Mouse (Mus musculus): ENCODE results near the gene Gjd3.

Gjd3 gene

DNA sequence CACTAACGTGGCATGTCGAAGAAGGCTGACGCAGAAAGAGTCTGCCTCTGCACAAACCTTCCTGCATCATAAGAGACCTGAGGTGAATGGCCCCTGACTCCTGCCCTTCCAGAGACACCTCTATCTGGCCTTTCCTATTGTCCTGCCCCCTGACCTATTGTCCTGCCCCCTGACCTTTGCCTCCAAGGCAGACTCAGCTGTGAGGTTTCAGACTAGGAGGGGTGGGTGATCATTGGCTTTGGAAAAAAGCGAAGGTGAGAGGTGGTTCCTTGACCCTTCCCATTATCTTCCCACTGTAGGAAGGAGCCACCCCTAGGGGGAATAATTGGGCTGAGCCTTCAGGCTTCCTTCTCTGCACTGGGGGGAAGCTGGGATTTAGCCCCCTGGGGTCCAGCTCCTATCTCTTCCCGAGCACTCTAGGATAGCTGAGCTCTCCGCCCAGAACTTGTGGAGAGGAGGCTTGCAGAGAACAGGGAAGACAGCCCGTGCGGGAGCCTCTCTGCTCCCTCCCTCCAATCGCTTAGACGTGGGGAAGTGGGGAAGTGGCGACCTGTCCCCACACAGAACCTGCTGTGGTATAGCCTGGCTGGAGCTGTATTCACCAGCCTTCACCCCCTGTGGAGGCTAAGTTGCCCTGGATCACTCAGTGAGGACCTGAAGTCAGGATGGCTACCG is 20.3 kb downstream of the Gjd3 start:
- DNase-seq (ENCODE audit: low read depth), result no peak

DNA sequence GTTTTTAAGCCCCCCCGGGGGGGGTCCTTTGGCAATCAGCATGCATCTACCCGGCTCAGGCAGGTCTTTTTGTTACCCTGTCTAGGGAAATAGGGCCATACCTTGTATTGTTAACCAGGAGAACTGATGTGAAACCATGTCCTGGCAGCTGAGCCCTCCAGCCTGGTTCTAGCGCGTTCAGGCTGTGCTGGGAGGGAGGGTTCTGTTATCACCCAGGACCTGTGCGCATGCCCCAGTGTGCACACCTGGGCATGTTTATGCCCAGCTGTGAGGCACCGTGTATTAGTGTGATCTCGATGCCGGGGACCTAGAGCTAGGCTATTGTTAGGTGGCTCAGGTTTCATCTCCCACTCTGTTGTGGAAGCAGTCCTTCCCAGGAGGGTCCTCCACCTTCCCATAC is 21.1 kb downstream of the Gjd3 start:
- peak; percentile 65 for DNase-seq (ENCODE audit: low read depth)

DNA sequence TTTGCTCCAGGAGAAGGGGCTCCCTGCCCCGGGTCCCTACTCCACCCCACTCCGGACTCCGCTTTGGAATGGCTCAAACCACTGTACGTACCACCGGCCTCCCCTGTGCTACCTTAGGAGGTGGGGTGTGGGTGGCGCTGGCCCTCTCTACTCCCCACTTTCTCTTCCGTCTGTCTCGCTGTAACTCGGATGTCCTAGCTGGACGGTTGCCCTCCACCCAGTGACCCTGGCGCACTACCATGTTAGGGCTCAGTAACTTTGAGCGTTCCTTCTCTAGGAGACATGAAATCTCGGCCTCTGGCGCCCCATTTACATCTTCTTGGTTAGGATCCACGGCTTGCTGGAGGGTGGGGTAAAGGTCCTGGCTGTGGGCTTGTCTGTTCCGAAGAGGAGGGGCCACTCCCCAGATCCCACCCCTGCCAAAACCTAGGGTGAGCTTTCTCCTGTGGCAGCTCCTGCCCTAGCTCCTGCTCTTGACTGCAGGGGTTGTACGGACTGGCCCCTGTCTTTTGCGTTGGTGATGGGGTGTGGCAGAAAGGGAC is 21.7 kb downstream of the Gjd3 start:
- peak; percentile 57 for DNase-seq (ENCODE audit: low read depth)

DNA sequence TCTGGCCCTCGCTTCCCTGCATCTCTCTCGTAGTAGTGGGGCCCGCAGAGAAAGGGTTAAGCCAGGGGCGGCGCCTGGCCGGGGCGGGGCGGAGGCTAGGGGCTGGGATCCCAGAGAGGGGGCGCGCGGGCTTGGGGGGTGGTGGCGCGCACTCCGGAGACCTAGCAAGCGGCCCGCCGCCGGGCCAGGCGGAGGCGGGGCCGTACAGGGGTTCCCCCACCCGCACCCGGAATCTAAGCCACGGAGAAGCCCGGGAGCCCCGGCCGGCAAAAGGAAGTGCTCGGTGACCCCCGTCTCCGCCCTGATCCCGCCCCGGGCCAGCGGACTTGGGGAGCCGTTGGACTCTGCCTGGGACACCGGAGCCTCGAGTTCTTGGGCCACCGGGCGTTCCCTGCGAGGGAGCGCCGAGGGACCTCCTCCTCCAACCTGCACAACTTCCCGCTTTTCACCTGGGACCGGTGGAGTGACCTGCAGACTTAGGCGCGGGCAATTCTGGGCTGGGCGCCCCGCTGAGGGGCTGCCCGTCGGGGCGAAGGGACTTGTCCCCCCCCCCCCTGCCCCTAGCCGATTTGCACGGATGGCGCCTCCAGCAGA is 22.4 kb downstream of the Gjd3 start:
- DNase-seq (ENCODE audit: low read depth), result peak; percentile 88

DNA sequence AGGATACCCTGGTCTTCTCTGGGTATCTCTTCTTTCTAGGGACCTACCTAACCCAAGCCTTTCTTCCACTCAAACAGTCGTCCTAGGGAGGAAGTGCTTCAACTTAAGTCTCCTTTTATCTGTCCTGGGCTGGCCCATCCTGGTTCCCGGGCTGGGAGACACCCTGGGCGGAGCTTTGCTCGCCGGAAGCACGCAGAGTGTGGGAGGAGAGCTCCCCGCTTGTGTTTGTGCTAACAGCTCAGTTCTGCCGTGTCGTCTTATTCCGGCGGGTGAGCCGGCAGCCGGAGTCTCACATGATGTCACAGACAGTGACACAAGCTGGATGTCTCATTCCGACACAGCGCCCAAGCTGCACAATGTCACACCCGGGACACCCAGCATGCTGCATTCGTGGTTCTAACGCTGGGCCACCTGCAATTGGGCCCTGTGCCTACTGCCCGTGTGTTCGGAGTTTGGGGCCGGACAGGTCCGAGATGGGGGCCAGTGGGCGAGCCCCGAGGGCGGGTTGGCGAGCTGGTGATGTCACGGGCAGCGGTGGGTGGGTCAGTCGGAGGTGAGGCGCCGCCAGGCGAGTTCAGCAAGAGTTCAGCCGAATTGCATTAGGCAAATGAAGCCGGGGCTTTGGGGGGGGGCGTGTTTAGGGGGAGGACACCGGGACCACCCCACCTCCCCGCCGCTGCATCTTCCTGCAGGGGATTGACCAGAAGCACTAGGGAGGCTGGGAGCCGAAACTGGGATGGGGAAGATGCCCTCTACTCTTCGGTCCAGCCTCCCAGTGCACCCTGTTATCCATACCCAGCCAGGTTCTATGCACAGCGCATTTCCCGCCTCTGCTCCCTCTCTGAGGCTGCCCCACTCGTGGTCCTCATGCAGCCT is 23.1 kb downstream of the Gjd3 start:
- DNase-seq (ENCODE audit: low read depth), result peak; percentile 94

DNA sequence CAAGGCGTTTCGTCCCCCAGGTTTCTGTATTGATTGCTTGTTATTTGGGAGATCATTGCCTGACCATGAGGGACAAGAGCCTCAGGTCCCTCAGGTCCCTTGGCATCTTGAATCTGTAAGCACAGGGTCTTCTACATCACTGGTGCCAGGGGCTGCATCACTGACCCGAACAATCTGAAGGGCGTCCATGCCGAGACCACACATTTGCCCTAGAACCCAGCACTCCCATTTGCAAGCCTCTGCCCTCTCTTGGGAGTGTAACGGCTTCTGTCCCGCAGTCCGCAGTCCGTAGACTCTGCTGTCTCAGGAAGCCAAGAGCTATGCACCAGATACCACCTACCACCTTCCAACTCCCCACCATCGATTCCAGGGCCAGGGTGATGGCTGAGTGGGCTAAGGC is 26.5 kb downstream of the Gjd3 start:
- no peak for DNase-seq (ENCODE audit: low read depth)

DNA sequence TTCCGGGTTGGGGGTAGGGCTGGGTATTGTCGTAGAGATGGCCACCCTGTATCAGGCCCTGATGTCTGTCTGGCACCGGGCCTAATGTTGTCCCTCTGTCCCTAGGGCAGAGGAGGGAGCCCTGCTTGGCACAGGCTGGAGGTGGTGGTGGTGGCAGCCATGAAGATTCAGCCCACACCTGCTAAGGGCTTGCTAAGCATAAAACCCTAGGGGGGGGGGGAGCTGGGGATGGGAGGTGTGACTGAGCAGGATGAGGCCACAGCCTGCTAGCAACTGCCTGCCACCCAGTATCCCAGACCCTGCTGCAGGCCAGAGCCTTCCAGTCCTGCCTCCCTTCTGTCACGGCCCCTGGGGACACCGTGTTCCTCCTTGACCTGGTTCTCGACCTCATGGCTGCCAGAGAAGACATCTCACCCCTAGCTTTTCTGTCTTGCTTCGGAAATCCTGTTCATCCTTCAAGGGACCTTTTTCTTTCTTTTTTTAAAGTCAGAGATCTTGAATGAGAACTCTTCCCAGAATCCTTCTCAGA is 27.0 kb downstream of the Gjd3 start:
- peak; percentile 53 for DNase-seq (ENCODE audit: low read depth)

DNA sequence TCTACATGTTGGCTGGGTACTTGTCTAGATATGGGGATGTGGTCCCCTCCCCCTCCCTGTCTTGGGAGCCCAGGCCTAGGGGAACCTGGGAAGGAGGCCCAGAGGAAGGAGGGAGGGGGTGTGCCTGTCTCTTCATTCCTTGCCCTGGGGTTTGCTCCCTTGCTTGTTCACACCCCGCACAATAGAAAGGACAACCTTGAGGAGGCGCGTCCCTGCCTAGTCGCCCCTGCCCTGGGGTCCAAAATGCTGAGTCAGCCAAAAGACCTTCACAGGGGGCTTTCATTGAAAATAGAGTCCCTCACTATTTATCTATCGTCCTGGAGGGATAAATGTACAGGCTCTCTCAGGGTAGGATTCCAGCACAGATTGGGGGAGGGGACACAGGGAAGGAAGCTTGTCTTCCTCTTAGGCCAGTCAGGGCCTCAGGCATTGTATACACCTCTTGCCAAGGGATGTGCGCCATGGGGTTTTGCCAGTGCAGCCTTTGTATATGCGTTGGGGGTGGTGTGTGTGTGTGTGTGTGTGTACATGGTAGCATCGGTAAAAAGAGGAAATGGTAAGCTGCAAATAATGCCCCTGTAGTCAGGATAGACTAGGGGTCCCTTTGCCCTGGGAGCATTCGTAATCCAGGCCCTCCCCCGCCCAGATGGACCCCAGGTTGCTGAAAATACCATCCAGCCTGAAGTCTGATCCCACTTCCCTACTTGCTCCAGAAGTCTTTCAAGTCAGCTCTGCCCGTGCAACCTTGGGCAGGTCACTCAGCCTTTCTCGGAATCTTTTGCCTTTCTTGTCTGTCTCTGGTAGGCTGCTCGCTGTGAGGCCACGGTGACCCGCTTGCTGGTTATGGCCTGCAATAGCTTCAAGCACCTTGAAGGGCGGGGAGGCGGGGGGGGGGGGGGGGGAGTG is 27.8 kb downstream of the Gjd3 start:
- no peak for DNase-seq (ENCODE audit: low read depth)

DNA sequence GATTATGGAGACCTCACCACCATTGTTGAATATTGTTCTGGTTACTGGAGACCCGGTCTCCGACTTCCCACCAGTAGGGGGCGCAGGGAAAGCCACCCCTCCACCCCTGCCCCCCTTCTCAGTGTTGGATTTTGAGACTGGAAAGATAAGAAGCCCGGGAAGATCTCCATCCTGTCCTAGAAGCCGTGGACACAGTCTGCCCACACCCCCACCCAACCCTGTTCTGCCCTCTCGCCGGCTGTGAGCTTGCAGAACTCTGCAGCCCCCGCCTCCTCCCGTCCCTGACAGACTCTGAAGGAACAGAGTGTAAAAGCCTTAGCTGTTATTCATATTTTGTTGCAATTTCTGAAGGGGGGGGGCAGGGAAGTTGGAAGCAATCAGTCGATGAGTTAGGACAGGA is 28.4 kb downstream of the Gjd3 start:
- DNase-seq (ENCODE audit: low read depth), result peak; percentile 80

DNA sequence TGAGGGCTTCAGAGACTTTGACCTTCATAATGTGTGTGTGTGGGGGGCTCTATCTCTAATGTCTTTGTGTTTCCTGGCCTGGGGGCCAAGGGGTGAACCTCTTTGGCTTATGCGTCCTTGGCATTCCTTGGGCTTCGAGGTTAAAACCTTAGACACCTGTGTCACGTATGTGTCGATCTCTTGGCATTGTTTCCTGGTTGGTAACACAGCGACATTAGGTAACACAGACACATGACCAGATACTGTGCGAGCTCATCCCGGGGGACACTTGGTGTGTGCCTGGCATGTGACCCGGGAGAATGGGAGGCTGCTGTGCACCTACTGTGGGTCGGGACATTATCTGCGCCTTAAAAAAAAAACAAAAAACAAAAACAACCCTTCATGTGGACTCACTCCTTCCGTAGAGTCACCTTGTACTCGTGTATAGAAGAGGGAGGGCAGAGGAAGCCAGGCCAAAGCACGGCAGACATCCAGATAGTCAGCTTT is 28.9 kb downstream of the Gjd3 start:
- no peak for DNase-seq (ENCODE audit: low read depth)

DNA sequence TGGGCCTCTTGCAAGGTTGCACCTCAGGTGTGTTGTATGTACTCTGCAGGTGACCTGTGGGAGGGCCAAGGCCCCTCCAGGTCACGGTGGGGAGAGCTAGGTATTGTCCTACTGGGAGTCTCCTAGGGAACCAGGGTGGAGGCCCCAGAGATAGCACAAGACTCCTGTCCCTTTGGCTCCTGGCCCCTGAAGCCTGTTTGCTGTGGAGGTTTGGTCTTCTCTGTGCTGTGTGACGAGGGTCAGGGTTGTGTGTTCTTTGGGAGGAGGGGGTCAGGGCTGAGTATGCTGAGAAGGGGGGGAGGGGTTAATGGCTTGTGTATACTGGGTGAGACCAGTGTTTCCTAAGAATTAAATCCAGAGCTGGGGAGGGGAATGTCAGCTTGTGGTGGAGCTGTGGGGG is 29.5 kb downstream of the Gjd3 start:
- DNase-seq (ENCODE audit: low read depth), result no peak

DNA sequence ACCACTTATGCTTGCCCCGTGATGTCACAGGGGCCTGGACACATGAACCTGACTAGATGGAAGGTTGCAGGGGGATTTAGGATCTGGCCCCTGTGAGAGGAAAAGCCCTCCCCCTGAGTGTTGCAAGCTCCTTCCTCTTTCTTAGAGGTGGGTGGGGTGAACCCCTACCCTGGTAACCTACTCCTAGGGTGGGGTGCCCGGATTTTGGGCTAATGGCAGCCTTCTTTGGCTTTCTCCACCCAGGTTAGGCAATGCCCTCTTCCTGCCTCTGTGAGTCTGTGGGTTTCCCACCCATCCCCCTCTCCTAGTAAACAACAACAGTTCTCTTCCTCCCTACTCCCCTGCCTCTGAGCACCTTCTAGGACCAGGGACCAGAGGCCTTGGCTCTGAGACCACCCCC is 30.1 kb downstream of the Gjd3 start:
- peak; percentile 79 for DNase-seq (ENCODE audit: low read depth)

DNA sequence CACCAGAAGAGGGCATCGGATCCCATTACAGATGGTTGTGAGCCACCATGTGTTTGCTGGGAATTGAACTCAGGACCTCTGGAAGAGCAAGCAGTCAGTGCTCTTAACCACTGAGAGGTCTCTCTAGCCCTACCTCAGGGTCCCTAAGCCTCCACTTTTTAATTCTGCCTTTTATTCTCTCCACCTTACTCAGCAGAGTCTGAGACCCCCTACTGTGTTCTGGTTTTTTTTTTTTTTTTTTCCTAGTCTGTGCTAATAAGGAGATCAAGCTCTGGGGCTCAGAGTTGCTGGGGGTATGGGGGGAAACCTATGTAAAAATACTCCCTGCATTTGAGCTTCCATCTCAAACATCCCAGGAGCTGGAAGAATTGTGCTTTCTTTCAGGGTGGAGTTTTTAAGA is 30.7 kb downstream of the Gjd3 start:
- no peak for DNase-seq (ENCODE audit: low read depth)

DNA sequence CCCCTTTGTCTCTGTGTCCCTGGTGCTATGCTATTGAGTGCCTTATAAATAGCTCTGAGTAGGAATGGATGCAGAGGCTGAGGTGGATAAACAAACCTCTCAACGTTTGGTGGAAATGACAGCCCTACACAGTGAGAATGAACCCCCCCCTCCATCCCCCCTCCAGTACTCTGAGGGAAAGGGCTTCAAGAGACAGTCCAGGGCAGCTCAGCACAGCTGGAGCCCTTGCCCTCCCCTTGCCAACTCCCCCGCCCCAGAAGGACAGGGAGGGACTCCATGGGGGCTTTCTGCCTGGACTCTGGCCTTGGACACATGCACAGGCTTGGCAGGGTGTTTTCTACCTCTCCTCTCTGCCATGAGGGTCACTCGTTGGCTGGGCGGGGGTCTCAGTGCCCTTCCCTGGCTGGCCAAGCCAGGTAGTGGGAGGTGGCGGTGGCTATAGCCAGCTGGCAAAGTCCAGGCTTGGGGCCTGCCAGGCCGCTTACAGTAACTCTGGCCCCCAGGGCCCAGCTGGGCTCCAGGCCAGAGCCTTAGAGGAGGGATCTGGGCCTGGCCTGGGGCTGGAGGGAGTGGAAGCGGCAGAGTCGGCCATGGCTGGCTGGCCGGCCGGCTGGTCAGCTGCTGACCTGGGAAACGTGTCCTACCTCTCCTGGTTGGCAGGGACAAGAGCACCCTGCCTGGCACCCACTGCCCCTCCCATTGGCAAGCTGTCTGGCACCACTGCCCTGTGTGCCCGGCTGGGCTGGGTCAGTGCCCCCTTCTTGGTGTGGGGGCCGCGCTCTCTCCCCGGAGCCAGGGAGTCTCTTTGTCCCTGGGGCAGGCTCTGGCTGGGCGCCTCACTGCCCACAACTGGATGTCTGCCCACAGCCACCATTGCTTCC is 31.6 kb downstream of the Gjd3 start:
- no peak for DNase-seq (ENCODE audit: low read depth)

DNA sequence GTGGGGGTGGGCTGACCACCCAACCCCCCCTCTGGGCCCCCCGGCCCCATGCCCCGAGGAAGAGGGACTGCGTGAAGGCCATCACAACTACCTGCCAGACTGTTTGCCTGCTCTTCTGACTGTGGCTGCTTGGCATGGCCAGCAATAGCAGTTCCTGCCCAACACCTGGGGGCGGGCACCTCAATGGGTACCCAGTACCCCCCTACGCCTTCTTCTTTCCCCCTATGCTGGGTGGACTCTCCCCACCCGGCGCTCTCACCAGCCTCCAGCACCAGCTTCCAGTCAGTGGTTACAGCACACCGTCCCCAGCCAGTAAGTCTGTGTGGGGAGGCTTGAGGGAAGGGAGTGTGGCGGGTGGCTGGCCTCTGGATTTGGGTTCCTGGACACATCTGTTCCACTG is 32.3 kb downstream of the Gjd3 start:
- DNase-seq (ENCODE audit: low read depth), result no peak

DNA sequence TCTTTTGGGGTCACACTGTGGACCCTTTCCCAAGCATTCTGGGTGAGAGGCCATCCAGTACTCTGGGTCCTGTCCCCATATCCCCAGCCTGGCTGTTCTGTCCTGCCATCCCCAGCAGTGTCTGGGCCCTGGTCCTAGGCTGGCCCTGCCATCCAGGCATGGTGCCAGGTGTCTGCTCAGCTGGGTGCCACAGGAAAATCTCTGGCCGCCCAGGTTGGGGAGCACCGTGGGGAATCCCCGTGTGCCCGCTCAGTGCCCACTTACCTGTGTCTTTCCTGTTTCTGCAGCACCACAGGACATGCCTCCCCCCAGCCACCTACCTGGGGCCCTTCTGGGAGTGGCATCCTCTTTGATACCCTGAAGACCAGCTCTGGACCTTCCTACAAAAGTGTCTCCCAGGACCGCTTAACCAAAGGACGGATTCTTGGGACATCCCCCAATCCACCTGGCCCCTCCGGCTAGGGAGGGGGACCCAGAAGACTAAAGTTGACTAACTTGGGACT is 32.8 kb downstream of the Gjd3 start:
- peak; percentile 65 for DNase-seq (ENCODE audit: low read depth)

DNA sequence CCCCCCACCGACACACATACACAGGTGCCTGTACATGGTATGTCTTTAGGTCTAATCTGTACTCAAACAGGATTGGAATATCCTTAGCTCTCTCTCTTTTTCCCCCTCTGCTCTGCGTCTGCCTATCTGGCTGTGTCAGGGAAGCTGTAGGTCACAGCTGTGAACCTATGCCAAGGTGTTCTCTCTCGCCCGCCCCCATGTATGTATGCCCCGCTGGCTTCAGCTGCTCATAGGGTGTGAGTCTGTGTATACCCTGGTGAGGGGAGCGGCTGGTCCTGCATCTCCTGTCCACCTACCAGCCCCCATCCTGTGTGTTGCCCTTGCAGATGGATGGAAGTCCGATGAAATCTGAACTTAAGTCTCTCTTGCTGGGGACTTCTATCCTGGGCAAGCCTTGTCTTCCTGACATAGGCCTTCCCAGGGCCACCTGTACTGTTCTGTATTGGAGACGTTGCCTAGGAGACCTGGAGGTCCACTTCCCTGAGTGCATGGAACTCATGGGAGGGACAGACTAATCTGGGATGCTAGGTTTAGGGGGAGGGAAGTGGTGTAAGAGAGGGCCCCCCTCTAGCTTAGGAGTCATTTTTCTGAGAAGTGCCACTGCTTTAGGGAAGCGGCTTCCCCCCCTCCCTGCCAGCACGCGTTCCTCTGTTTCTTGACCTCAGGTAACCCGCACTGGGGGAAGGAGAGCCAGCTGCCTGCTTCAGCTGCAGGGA is 33.4 kb downstream of the Gjd3 start:
- peak; percentile 47 for DNase-seq (ENCODE audit: low read depth)

DNA sequence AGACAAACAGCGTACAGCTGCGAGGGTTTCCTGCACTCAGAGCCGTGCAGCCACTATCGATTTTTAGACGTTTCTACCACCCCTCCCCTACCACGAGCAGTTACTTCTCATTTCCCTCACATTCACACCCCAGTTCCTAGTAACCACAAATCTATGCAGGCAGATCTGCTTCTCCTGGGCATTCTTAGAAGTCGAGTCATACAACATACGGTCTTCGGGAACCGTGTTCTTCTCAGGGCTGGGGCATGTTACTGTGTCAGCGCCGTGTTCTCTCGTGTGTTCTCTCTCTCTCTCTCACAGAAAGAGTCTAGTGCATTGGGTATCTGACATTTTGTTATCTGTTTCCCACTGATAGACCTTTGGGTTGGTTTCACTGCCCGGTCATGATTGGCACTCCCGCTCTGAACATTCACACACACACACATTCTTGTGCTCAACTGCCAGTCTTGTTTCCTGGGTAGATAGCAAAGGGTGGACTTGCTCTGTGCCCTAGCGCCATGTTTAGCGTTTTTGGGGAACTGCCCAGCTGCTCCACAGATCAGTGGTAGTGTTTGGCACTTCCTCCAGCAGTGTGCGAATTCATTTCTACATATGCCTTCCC is 34.7 kb downstream of the Gjd3 start:
- peak; percentile 82 for DNase-seq (ENCODE audit: low read depth)

DNA sequence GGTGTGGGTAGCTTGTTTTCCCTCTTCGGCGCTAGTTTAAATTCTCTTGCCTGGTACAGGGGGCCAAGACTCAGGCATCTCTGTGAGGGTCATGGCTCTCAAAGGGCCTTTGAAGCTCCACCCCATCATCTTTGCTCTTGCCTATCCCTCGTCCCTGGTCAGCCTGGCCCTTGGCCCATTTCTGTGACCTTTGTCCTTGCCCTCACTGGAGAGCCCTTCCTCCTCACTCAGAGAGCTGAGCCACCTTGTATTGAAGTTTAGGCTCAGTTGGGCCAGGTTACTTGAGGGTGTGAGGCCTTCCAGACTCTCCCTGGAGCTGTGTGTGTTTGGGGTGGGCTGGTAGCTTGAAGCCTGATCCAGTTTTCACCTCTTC is 37.2 kb downstream of the Gjd3 start:
- no peak for DNase-seq (ENCODE audit: low read depth)

Measured in induced T-regulatory cell, adult 2 months (primary cell).